Mouse (Mus musculus): Measurements from ENCODE around the gene Gpbp1. TPM values are rescaled to one million over a fixed set of nuclear protein-coding genes. Genes with fewer than 3 reads are reported as not detected.

Gene Gpbp1
- 1.7 and 3.9 TPM in 2 replicates for polyA plus RNA-seq (2012; rRNA removed)

DNA sequence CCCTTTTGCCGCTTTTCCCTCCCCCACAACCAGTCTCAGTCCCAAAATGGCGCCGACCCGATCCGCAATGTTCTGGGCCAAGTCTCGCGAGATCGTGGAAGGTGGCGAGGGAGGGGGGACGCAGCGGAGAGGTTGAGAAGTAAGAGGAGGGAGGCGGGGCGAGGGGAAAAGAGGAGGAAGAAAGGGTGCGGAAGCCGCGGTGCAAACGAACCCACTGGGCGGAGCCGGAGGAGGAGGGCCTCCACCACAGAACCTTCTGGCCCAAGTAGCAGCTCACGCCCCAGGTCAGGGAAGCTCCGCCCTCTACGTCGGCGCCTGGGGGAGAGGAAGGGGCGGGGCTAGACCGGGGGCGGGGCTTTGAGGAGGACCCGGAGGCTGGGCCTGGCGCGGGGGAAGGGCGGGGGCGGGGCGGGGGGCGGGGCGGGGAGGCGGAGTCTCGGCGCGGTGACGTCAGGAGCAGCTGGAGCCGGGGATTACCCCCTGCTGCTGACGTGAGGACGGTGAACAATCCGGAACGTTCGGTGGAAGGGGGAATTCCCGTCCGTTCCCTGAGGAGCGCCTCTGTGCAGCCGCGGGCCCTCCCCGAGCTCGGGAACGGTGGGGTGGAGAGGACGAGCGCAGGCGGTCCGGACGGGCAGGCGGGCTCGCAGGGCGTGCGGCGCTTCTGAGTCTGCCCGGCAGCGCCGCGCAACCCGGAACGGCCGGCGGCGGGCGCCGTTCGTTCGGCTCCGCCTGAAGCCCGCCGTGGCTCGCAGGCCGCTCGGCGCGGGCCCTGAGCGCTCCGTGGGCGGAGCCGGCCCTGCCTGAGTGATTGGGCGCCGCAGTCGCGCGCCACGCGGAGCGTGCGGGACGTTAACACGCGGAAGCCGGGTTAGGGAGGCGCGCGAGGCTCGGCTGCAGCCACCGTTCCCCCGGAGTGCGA, at the start of gene Gpbp1:
TSS of gene Gpbp1 (minus strand) at position 310 of the 922 bp plus-strand sequence.
- H3K4me1 ChIP-seq (ENCODE audit: control insufficient read depth, insufficient read depth, low read length): peaks cover 3% of the 10 kb centered on the region
- peak; percentile 100 for DNase-seq
- peak within 1 kb of the TSS; percentile 70 for H3K4me3 ChIP-seq (replicated peaks; ENCODE audit: extremely low read depth, low read depth, low read length)
- TF ChIP-seq POLR2A (IDR thresholded peaks at IDR 0.05; ENCODE audit: borderline replicate concordance, extremely low read depth, low read depth, low read length): peak; percentile 82; the same call in 1 of the 2 replicates
- TF ChIP-seq CTCF (IDR thresholded peaks at IDR 0.05; ENCODE audit: insufficient read depth, low read length): no peak
- WGBS: under 1% methylated on average over 86 of the region's 109 CpGs

DNA sequence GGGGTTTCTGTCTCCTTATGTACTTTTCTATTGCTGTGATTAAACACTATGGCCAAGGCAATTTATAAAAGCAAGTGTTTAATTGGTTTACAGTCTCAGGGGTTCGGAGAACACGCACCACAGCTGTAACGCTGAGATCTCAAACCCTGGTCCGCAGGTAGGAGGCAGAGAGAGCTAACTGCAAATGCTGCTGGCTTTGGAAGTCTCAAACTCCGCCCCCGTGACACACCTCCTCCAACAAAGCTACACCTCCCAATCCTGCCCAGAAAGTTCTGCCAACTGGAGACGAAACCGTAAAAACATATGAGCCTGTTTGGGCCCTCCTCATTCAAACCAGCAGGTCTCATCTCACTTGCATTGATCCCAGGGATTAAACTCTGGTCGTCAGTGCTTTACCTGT, 47.8 kb upstream of the Gpbp1 start:
- no peak for DNase-seq
- Histone ChIP-seq H3K4me1 (ENCODE audit: control insufficient read depth, insufficient read depth, low read length) (no peaks in the 10 kb centered on the region), H3K4me3 (replicated peaks; ENCODE audit: extremely low read depth, low read depth, low read length) (no peak overlapping the region)
- TF ChIP-seq CTCF (IDR thresholded peaks at IDR 0.05; ENCODE audit: insufficient read depth, low read length) (no peak), POLR2A (IDR thresholded peaks at IDR 0.05; ENCODE audit: borderline replicate concordance, extremely low read depth, low read depth, low read length) (no peak)
- WGBS: 84% methylated on average over 9 of the region's 9 CpGs

DNA sequence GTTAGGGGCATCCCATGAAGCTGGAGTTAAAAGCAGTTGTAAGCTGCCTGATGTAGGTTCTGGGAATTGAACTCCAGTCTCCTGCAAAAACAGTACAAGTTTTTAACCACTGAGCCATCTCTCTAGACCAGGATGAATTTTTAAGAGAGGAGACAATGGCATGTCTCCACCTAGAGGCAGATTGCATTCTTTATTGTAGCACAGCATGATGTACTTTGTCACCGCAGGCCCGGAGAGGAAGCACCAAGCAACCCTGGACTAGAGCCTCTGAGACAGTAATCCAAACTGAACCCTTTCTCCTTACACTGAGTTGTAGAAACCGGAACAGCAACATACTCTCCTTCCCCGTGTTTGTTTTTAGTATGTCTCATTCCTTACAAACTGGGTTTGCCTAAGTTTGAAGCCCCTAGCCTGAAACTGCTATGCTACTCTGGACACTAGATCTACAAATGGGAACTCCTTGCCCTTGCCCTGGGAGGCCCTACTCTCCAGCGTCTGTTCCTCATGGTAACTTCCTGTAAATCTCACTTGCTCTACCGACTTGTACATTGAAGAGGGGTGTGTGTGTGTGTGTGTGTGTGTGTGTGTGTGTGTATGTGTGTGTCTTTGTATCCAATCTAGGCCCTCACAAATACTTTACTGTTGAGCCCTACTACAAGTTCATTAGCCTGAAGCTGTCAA, 46.4 kb upstream of the Gpbp1 start:
- Histone ChIP-seq H3K4me3 (replicated peaks; ENCODE audit: extremely low read depth, low read depth, low read length) (no peak overlapping the region), H3K4me1 (ENCODE audit: control insufficient read depth, insufficient read depth, low read length) (no peaks in the 10 kb centered on the region)
- WGBS: 60% methylated on average over 6 of the region's 6 CpGs
- no peak for TF ChIP-seq CTCF (IDR thresholded peaks at IDR 0.05; ENCODE audit: insufficient read depth, low read length)
- no peak for TF ChIP-seq POLR2A (IDR thresholded peaks at IDR 0.05; ENCODE audit: borderline replicate concordance, extremely low read depth, low read depth, low read length)
- DNase-seq: no peak

DNA sequence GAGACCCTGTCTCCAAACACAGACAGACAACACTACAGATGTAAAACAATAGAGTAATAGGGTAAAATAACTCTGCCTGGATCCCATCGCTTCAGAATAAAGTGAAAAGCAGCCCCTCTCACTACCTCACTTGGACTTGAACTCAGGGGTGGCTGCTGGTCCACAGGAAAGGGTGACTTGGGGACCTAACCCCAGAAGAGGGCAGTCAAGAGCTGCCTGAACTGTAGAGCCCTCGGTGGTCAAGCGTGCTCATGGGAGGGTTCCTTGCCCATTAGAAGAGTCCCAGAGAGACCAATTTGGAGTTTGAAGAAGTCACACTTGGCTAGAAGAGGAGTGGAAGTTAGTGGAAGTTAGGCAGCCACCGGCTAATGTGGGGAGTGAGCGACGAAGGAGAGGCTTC, 44.2 kb upstream of the Gpbp1 start:
- Histone ChIP-seq H3K4me3 (replicated peaks; ENCODE audit: extremely low read depth, low read depth, low read length) (no peak overlapping the region), H3K4me1 (ENCODE audit: control insufficient read depth, insufficient read depth, low read length) (no peaks in the 10 kb centered on the region)
- DNase-seq: no peak
- WGBS: 64% methylated on average over 6 of the region's 6 CpGs
- TF ChIP-seq POLR2A (IDR thresholded peaks at IDR 0.05; ENCODE audit: borderline replicate concordance, extremely low read depth, low read depth, low read length): no peak
- peak; percentile 33; the same call in 1 of the 2 replicates for TF ChIP-seq CTCF (IDR thresholded peaks at IDR 0.05; ENCODE audit: insufficient read depth, low read length)

- 92% methylated on average over 16 of the region's 16 CpGs for WGBS
- Histone ChIP-seq H3K4me3 (replicated peaks; ENCODE audit: extremely low read depth, low read depth, low read length) (no peak overlapping the region), H3K4me1 (ENCODE audit: control insufficient read depth, insufficient read depth, low read length) (no peaks in the 10 kb centered on the region)
- TF ChIP-seq POLR2A (IDR thresholded peaks at IDR 0.05; ENCODE audit: borderline replicate concordance, extremely low read depth, low read depth, low read length): no peak
- no peak for TF ChIP-seq CTCF (IDR thresholded peaks at IDR 0.05; ENCODE audit: insufficient read depth, low read length)
- DNase-seq: no peak
These were observed 42.5 kb upstream of the Gpbp1 start for GRCm38 (mm10) chr13:111532178-111532948.

GRCm38 (mm10) chr13:111531701-111532100, 41.8 kb upstream of the Gpbp1 start:
- no peak for DNase-seq
- 100% methylated on average over 1 of the region's 1 CpGs for WGBS
- H3K4me3 ChIP-seq (replicated peaks; ENCODE audit: extremely low read depth, low read depth, low read length): no peak overlapping the region
- TF ChIP-seq CTCF (IDR thresholded peaks at IDR 0.05; ENCODE audit: insufficient read depth, low read length) (no peak), POLR2A (IDR thresholded peaks at IDR 0.05; ENCODE audit: borderline replicate concordance, extremely low read depth, low read depth, low read length) (no peak)
- H3K4me1 ChIP-seq (ENCODE audit: control insufficient read depth, insufficient read depth, low read length): no peaks in the 10 kb centered on the region

- no peak for DNase-seq
- H3K4me3 ChIP-seq (replicated peaks; ENCODE audit: extremely low read depth, low read depth, low read length): no peak overlapping the region
- WGBS: 67% methylated on average over 2 of the region's 2 CpGs
- no peak for TF ChIP-seq CTCF (IDR thresholded peaks at IDR 0.05; ENCODE audit: insufficient read depth, low read length)
- no peak for TF ChIP-seq POLR2A (IDR thresholded peaks at IDR 0.05; ENCODE audit: borderline replicate concordance, extremely low read depth, low read depth, low read length)
- no peaks in the 10 kb centered on the region for H3K4me1 ChIP-seq (ENCODE audit: control insufficient read depth, insufficient read depth, low read length)
These were observed 34.4 kb upstream of the Gpbp1 start for GRCm38 (mm10) chr13:111524277-111524676.

GRCm38 (mm10) chr13:111522336-111522735, 32.4 kb upstream of the Gpbp1 start:
- Histone ChIP-seq H3K4me1 (ENCODE audit: control insufficient read depth, insufficient read depth, low read length) (no peaks in the 10 kb centered on the region), H3K4me3 (replicated peaks; ENCODE audit: extremely low read depth, low read depth, low read length) (no peak overlapping the region)
- WGBS: 78% methylated on average over 9 of the region's 9 CpGs
- TF ChIP-seq CTCF (IDR thresholded peaks at IDR 0.05; ENCODE audit: insufficient read depth, low read length): no peak
- no peak for TF ChIP-seq POLR2A (IDR thresholded peaks at IDR 0.05; ENCODE audit: borderline replicate concordance, extremely low read depth, low read depth, low read length)
- no peak for DNase-seq

DNA sequence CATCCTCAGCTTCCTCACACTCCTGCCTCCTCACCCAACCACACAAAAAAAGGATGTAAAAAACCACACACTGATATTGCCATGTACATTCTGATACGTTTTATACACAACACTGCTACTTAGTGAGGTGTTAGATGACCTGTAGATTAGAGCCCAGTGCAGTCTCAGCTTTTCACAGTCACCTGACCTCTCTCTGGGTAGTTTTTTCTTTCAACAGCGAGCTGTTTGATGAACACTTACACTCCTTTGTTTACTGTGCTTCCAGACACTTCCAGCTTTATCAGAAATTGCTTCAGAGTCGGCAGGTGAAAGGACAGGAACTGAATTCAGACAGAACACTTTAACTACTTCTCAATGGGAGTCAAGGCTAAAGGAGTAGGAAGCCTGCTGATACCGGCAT, 30.5 kb upstream of the Gpbp1 start:
- no peak for DNase-seq
- 36% methylated on average over 4 of the region's 4 CpGs for WGBS

More for the DNA sequence above, 30.5 kb upstream of the Gpbp1 start:
- no peak overlapping the region for H3K4me3 ChIP-seq (replicated peaks; ENCODE audit: extremely low read depth, low read depth, low read length)
- H3K4me1 ChIP-seq (ENCODE audit: control insufficient read depth, insufficient read depth, low read length): no peaks in the 10 kb centered on the region
- TF ChIP-seq POLR2A (IDR thresholded peaks at IDR 0.05; ENCODE audit: borderline replicate concordance, extremely low read depth, low read depth, low read length): no peak
- TF ChIP-seq CTCF (IDR thresholded peaks at IDR 0.05; ENCODE audit: insufficient read depth, low read length): no peak

Measured in lung, adult 2 months (tissue).